Mouse (Mus musculus) naive thymus-derived CD4-positive, alpha-beta T cell, adult 2 months (primary cell): Measurements from ENCODE around the gene Gstt1.

Experiments
- DNase-seq: peaks from one replicate; pipeline ENCODE4 v3.0.0-alpha.2; 2011; ENCODE audit warnings: low read depth

Gene Gstt1

GRCm38 (mm10) chr10:75763682-75764518, 34.5 kb downstream of the Gstt1 start, which contains the start of gene Cabin1:
TSS of gene Cabin1 (minus strand) at chr10:75764341.
- peak; percentile 99 for DNase-seq

- DNase-seq: no peak
Measured at GRCm38 (mm10) chr10:75762413-75762812, 36.0 kb downstream of the Gstt1 start.

- peak; percentile 47 for DNase-seq
Measured at GRCm38 (mm10) chr10:75760311-75760710, 38.1 kb downstream of the Gstt1 start.

- no peak for DNase-seq
Measured at GRCm38 (mm10) chr10:75756719-75757118, 41.7 kb downstream of the Gstt1 start.

GRCm38 (mm10) chr10:75744017-75744416, 54.4 kb downstream of the Gstt1 start:
- DNase-seq: peak; percentile 90

- no peak for DNase-seq
Measured at GRCm38 (mm10) chr10:75743369-75743768, 55.0 kb downstream of the Gstt1 start.

- no peak for DNase-seq
Measured at GRCm38 (mm10) chr10:75740866-75741265, 57.5 kb downstream of the Gstt1 start.
